Mouse (Mus musculus) liver, postnatal 0 days (tissue): ENCODE measurements around the gene Ddr1. TPM values are rescaled to one million over a fixed set of nuclear protein-coding genes. Genes with fewer than 3 reads are reported as not detected.

Source experiments
- ATAC-seq: fragments of 200-750 bp; cut with Nextera tagmentation; 2 replicates; pipeline ENCODE4 v1.8.0; 2017; ENCODE audit warnings: mild to moderate bottlenecking, moderate library complexity
- DNase-seq: peaks from one replicate; pipeline ENCODE4 v3.0.0-alpha.2; 2016
- H3K27ac ChIP-seq: fragments of 300-500 bp; sonication (generic); 2 replicates; pipeline ENCODE4 v1.5.1; 2014; ENCODE audit warnings: antibody characterized with exemption, moderate library complexity, mild to moderate bottlenecking, low read depth
- H3K27me3 ChIP-seq: fragments of 300-500 bp; sonication (generic); 2 replicates; pipeline ENCODE4 v1.6.1; 2014; ENCODE audit warnings: low read length, control low read depth, mixed read lengths; ENCODE audit not compliant: insufficient read depth
- H3K36me3 ChIP-seq: fragments of 300-500 bp; sonication (generic); replicated peaks from 2 replicates; pipeline ENCODE4 v1.6.1; 2014; ENCODE audit warnings: mild to moderate bottlenecking, control low read depth, low read length, moderate library complexity, mixed read lengths; ENCODE audit not compliant: insufficient read depth
- H3K4me1 ChIP-seq: fragments of 300-500 bp; sonication (generic); 2 replicates; pipeline ENCODE4 v1.6.1; 2014; ENCODE audit warnings: antibody characterized with exemption, mild to moderate bottlenecking, control low read depth; ENCODE audit not compliant: insufficient read depth
- H3K4me2 ChIP-seq: fragments of 300-500 bp; sonication (generic); 2 replicates; pipeline ENCODE4 v1.6.1; 2014; ENCODE audit warnings: low read depth, mild to moderate bottlenecking, low read length, moderate library complexity, mixed read lengths
- H3K4me3 ChIP-seq: fragments of 300-500 bp; sonication (generic); 2 replicates; pipeline ENCODE4 v1.5.1; 2014; ENCODE audit warnings: low read depth, low read length
- H3K9ac ChIP-seq: fragments of 300-500 bp; sonication (generic); replicated peaks from 2 replicates; pipeline ENCODE4 v1.6.1; 2014; ENCODE audit warnings: mild to moderate bottlenecking, moderate library complexity
- H3K9me3 ChIP-seq: fragments of 300-500 bp; sonication (generic); 2 replicates; pipeline ENCODE4 v1.6.1; 2016; ENCODE audit warnings: mild to moderate bottlenecking, control low read depth, low read length, mixed read lengths
- CTCF ChIP-seq: sonication (generic); IDR thresholded peaks from 2 replicates; pipeline ENCODE4 v1.5.1; 2016; ENCODE audit warnings: antibody characterized with exemption, low read depth
- EP300 ChIP-seq: IDR thresholded peaks from 2 replicates; pipeline ENCODE4 v1.6.1; 2016; ENCODE audit warnings: antibody characterized with exemption, low read depth, mild to moderate bottlenecking
- WGBS: fragments of 180-500 bp; shearing (Covaris S2); extraction: QIAGEN DNeasy Blood & Tissue Kit; methylation state at CpG from one replicate; pipeline ENCODE4 v1.1.7; 2014; ENCODE audit not compliant: insufficient replicate concordance; 5-methylcytosine and 5-hydroxymethylcytosine counted together
- polyA plus RNA-seq: library from polyadenylated mRNA; unstranded; fragments of >200 nt; fragmentation: Nextera tagmentation; extraction: Ambion mirVana; gene quantifications from 2 replicates; pipeline ENCODE4 v1.2.1, GENCODE M21; 2015

Gene Ddr1
- polyA plus RNA-seq, 1 experiment from 2014 or later = 2.3 TPM

- no peak for DNase-seq
- no peak overlapping the region for H3K27ac ChIP-seq
- TF ChIP-seq CTCF (no peak), EP300 (no peak)
- H3K9me3 ChIP-seq = no peaks in the 10 kb centered on the region
- no peak overlapping the region for H3K9ac ChIP-seq
- H3K4me2 ChIP-seq = no peak overlapping the region
- no peaks in the 10 kb centered on the region for H3K36me3 ChIP-seq
- WGBS = 42% methylated on average over 8 of the region's 8 CpGs
- H3K27me3 ChIP-seq = no peaks in the 10 kb centered on the region
- H3K4me3 ChIP-seq = no peak overlapping the region
- no peak for ATAC-seq
- H3K4me1 ChIP-seq = 0 out of 2 replicates have a peak, but pooled peaks cover 5% of the 10 kb centered on the region
Measured at GRCm38 (mm10) chr17:35710705-35711347, 6.4 kb upstream of the Ddr1 start.

DNA sequence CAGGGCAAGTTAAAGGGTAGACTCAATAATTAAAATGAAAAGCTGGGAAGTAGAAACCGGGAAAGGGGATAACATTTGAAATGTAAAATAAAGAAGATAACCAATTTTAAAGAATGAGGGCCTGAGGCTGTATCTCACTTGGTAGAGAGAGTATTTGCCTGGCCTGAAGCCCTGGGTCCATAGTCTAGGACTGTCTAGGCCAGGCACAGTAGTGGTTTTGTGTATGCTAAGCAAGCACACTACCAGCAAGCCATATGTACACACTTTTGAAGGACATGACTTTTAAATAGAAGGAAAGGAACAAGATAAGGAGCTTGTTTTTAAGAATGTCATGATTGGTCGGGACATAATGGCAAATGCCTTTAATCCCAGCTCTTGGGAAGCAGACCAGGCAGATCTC lies 4.2 kb upstream of the Ddr1 start:
- H3K4me1 ChIP-seq = 0 out of 2 replicates have a peak, but pooled peaks cover 5% of the 10 kb centered on the region
- H3K4me3 ChIP-seq = no peak overlapping the region
- H3K9ac ChIP-seq = no peak overlapping the region
- ATAC-seq = peak; percentile 50; the same call in 1 of the 2 replicates
- peaks cover 6% of the 10 kb centered on the region for H3K27me3 ChIP-seq
- WGBS = 61% methylated on average over 2 of the region's 2 CpGs
- H3K27ac ChIP-seq = peak overlapping the region; percentile 22; the same call in 1 of the 2 replicates
- TF ChIP-seq EP300 = no peak
- TF ChIP-seq CTCF = no peak
- no peak overlapping the region for H3K4me2 ChIP-seq
- no peak for DNase-seq
- no peaks in the 10 kb centered on the region for H3K9me3 ChIP-seq
- H3K36me3 ChIP-seq = no peaks in the 10 kb centered on the region

DNA sequence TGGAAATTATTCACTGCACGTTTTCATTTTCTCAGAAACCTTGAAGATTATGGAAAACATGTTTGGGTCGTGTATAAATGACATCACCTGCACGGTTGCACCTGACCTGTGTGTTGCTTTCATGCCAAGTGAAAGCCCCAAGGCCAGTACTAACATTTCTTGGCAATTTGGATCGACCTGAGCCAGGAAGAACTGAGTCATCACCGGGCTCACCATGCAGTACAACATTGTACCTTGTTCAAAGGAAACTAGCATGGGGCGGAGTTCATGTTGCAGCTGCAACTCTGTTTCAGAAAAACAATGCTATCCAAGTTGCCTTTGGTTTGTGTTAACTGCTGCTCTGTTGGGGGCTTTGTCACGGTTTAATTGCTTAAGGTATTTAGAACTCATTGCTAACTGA lies 3.5 kb upstream of the Ddr1 start:
- Histone ChIP-seq H3K4me2 (no peak overlapping the region), H3K27ac (peak overlapping the region; percentile 22; the same call in 1 of the 2 replicates), H3K9ac (no peak overlapping the region), H3K4me1 (0 out of 2 replicates have a peak, but pooled peaks cover 5% of the 10 kb centered on the region), H3K27me3 (peaks cover 10% of the 10 kb centered on the region), H3K4me3 (no peak overlapping the region), H3K9me3 (no peaks in the 10 kb centered on the region), H3K36me3 (no peaks in the 10 kb centered on the region)
- DNase-seq = no peak
- WGBS = 51% methylated on average over 7 of the region's 7 CpGs
- ATAC-seq = peak; percentile 21; the same call in 1 of the 2 replicates
- 0 out of 2 replicates have a peak, but pooled peaks have one; percentile 17 for TF ChIP-seq EP300
- no peak for TF ChIP-seq CTCF

DNA sequence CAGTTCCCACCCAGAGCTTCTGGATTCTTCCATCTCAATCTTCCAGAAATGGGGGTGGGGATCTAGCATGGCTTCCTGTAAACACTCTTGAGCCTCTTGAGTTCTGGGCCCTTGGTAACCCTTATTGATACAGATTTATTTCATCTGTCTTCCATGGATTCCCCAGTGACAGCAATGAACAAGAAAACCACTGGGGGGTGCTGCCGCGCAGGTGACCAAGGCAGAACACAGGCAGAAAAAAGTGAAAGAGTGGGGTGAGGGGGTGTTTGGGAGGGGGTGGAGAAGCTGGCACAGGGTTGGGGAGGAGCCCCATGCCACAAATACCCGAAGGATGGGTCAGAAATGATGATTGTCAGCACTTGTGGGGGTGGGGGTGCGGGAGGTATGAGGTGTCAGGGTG lies 1.4 kb upstream of the Ddr1 start:
- Histone ChIP-seq H3K4me1 (peaks cover under 1% of the 10 kb centered on the region; the same call in 1 of the 2 replicates), H3K4me2 (no peak overlapping the region), H3K9me3 (no peaks in the 10 kb centered on the region), H3K4me3 (no peak overlapping the region), H3K27ac (no peak overlapping the region), H3K27me3 (peaks cover 31% of the 10 kb centered on the region), H3K36me3 (no peaks in the 10 kb centered on the region), H3K9ac (no peak overlapping the region)
- WGBS = 22% methylated on average over 4 of the region's 4 CpGs
- TF ChIP-seq CTCF = peak; percentile 71
- no peak for TF ChIP-seq EP300
- DNase-seq (peak; percentile 72), ATAC-seq (no peak)

DNA sequence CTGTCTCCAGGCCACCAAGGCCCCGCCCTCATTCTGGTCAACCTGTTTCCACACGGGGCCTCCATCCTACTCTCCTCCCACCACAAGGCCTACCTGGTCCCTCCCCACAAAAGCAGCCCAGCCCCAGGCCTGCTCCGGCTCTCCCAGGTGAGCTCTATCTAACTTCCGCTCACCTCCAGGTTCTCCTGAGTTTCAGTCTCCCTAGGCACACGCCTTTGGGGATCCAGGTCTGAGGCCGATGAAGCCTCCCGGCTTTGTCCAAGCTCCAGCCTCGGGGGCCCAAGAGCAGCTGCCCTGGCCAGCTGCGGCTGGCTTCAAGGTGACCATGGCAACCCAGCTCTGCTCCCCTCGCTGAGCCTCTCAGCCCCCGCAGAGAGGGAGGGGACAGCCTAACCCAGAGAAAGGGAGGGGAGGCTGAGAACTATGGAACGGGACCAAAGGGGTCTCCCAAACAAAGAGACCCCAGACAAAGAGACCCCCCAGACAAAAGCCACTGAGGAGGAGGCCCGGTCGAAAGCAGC lies 610 bp downstream of the Ddr1 start:
- H3K27ac ChIP-seq = 0 out of 2 replicates have a peak overlapping the region, but pooled peaks have one; percentile 11
- ATAC-seq = no peak
- H3K4me3 ChIP-seq = no peak overlapping the region
- no peak overlapping the region for H3K9ac ChIP-seq
- H3K4me2 ChIP-seq = no peak overlapping the region
- no peak for TF ChIP-seq EP300
- TF ChIP-seq CTCF = no peak
- no peaks in the 10 kb centered on the region for H3K9me3 ChIP-seq
- WGBS = 13% methylated on average over 14 of the region's 14 CpGs
- H3K27me3 ChIP-seq = peaks cover 49% of the 10 kb centered on the region
- no peak for DNase-seq
- H3K4me1 ChIP-seq = peaks cover 5% of the 10 kb centered on the region; the same call in 1 of the 2 replicates
- no peaks in the 10 kb centered on the region for H3K36me3 ChIP-seq

- no peak overlapping the region for H3K27ac ChIP-seq
- H3K9me3 ChIP-seq = no peaks in the 10 kb centered on the region
- H3K4me2 ChIP-seq = no peak overlapping the region
- DNase-seq (no peak), ATAC-seq (no peak)
- peaks cover 56% of the 10 kb centered on the region for H3K27me3 ChIP-seq
- no peak overlapping the region for H3K9ac ChIP-seq
- no peaks in the 10 kb centered on the region for H3K36me3 ChIP-seq
- TF ChIP-seq EP300 (no peak), CTCF (no peak)
- H3K4me3 ChIP-seq = no peak overlapping the region
- peaks cover 5% of the 10 kb centered on the region; the same call in 1 of the 2 replicates for H3K4me1 ChIP-seq
- WGBS = 19% methylated on average over 2 of the region's 2 CpGs
Measured at GRCm38 (mm10) chr17:35703065-35703464, 1.4 kb downstream of the Ddr1 start.
